Mouse (Mus musculus) B cell, adult 62 days (primary cell): ENCODE data around the gene Zar1. TPM values are rescaled to one million over a fixed set of nuclear protein-coding genes. Genes with fewer than 3 reads are reported as not detected.

Source experiments
- total RNA-seq: library from RNA; stranded (reverse); gene quantifications from 4 replicates; pipeline ENCODE4 v1.2.4, GENCODE M21; 2023

Gene Zar1
- total RNA-seq, result not detected in 4 replicates

DNA sequence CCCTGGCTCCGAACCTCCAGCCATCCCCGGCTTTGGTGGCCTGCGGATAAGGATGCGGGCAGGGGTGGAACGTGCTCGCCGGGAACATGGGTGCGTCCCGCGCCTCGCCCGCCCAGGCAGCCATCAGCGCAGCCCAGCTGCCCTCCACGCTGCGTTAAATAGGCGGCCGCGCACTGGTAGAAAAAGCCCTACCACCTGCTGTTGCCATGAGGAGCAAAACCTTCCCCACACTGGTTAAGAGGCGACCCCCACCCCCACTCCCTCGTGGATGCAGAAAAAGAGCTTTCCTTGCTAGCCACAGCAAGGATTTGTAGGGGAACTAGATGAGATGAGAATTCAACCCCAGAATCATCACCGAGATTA lies at the start of gene Zar1:
Zar1 (minus strand) TSS at position 285 of the 363 bp plus-strand sequence.

DNA sequence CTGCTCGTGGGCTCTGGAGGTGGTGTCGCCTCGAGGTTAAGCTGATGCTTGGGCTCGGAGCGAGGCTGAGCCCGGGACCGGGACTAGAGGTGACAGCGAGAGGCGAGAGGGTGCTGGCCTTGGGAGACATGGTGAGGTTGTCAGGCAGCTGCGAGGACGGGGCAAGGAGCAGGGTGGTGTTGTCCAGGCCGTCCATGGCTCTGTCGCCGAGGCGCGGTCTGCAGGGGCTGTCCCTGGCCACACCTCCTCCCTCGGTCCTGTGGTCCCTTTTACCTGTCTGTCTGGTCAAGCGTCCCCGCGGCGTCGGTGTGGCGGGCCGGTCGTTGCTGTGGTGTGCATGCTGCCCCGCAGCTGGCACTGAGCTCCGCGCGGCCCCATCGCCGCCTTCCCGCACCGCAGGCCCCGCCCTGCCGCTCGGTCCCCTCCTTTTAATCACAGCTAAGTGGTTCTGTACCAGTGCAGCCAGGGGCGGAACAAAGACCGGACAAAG lies 6.2 kb upstream of the Zar1 start, which contains the start of gene Gm5868:
Gm5868 (minus strand) TSS at position 360 of the 490 bp plus-strand sequence.

DNA sequence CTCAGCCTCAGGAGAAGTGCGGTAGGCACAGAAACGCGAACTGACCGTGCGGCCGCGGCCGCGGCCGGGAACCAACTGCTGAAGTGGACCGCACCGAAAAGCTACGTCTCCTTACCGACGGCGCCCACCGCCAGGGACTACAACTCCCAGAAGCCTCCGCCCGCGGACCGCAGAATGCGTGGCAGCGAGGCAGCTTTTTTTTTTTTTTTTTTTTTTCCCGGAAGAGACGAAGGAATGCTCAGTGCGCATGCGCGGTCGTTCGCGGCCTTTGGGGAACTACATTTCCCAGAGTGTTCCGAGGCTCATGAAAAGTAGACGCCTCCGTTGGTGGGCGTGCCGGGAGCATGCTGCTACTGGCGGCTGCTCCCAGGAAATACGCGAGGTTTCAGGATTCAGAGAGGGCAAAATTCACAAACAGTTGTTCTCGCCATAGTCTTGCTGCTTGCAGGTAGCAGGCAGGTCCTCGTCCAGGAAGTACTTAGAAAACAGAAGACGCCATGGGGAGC lies 21.5 kb downstream of the Zar1 start, which contains the start of gene Nfxl1:
Nfxl1 (minus strand) TSS at position 141 of the 506 bp plus-strand sequence.

Other genes starting within 250 kb of the Zar1 start
- not detected in 4 replicates for gene Corin, start 76.8 kb downstream of the Zar1 start, total RNA-seq
- 9.1 to 15.5 TPM (median 10.9 TPM) in 4 replicates for gene Nfxl1, start 21.6 kb downstream of the Zar1 start, total RNA-seq
- gene Gm5868, start 6.3 kb upstream of the Zar1 start, total RNA-seq, result not detected in 4 replicates
- not detected in 4 replicates for gene Cnga1, start 63.0 kb upstream of the Zar1 start, total RNA-seq
- not detected in 4 replicates for gene Nipal1, start 66.5 kb upstream of the Zar1 start, total RNA-seq
- 3.3 to 5.1 TPM (median 4.5 TPM) in 4 replicates for gene Txk, start 171.5 kb upstream of the Zar1 start, total RNA-seq